Mouse (Mus musculus): ENCODE measurements around the gene Eci2. TPM values are rescaled to one million over a fixed set of nuclear protein-coding genes. Genes with fewer than 3 reads are reported as not detected.

The Eci2 gene
- total RNA-seq, 2 experiments from 2014 or later = 52.6 to 69.6 TPM

Other genes with a start within 250 kb of the Eci2 start
- 124 and 139 TPM in 2 replicates for gene Prpf4b, start 151.8 kb downstream of the Eci2 start, total RNA-seq (2014; fragmentation: Nextera tagmentation)
- 129 and 142 TPM in 2 replicates for gene Prpf4b, start 151.8 kb downstream of the Eci2 start, total RNA-seq (2017)
- not detected in 2 replicates for gene Fam217a, start 102.8 kb downstream of the Eci2 start, total RNA-seq (2014; fragmentation: Nextera tagmentation)
- not detected in 2 replicates for gene Fam217a, start 102.8 kb downstream of the Eci2 start, total RNA-seq (2017)
- not detected in 2 replicates for gene 4933417A18Rik, start 102.7 kb downstream of the Eci2 start, total RNA-seq (2014; fragmentation: Nextera tagmentation)
- gene 4933417A18Rik, start 102.7 kb downstream of the Eci2 start, total RNA-seq (2017) = not detected in 2 replicates
- not detected in 2 replicates for gene Eci3, start 63.3 kb downstream of the Eci2 start, total RNA-seq (2014; fragmentation: Nextera tagmentation)
- not detected in 2 replicates for gene Eci3, start 63.3 kb downstream of the Eci2 start, total RNA-seq (2017)

Measured in granulocyte monocyte progenitor cell, adult 5-6 weeks (primary cell).